Mouse (Mus musculus) splenic B cell, adult 2 months (primary cell): ENCODE data around the gene Anln.

Experiments
- DNase-seq: peaks from one replicate; pipeline ENCODE4 v3.0.0-alpha.2; 2011; ENCODE audit warnings: low read depth, low spot score
- H3K27me3 ChIP-seq: 2 replicates; pipeline ENCODE4 v1.6.1; 2012; ENCODE audit warnings: mild to moderate bottlenecking, low read length, moderate library complexity, mixed read lengths; ENCODE audit not compliant: control insufficient read depth, poor library complexity, insufficient read depth, severe bottlenecking
- H3K36me3 ChIP-seq: 2 replicates; pipeline ENCODE4 v1.6.1; 2012; ENCODE audit warnings: mild to moderate bottlenecking, low read length, moderate library complexity, mixed read lengths; ENCODE audit not compliant: control insufficient read depth, poor library complexity, insufficient read depth, severe bottlenecking

The Anln gene

DNA sequence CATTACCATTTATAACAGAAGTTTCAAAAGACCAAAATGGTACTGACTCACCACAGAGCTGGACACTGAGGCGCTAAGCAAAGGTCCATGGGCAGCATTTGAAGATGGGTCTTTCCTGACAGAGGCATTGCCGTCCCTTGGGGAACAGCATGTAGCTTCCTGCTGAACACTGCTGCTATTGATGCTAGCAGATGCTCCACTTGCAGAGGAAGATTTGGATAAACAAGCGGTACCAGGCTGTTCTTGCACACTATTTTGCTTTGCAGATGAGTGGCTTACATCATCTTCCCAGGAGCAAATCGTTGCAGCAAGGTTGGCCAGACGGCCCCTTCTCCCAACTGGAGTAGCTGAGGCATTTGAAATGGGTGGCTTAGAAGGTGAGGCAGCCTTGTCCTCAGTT, 12.9 kb downstream of the Anln start:
- no peak for DNase-seq
- H3K27me3 ChIP-seq, result no peaks in the 10 kb centered on the region
- H3K36me3 ChIP-seq, result no peaks in the 10 kb centered on the region

DNA sequence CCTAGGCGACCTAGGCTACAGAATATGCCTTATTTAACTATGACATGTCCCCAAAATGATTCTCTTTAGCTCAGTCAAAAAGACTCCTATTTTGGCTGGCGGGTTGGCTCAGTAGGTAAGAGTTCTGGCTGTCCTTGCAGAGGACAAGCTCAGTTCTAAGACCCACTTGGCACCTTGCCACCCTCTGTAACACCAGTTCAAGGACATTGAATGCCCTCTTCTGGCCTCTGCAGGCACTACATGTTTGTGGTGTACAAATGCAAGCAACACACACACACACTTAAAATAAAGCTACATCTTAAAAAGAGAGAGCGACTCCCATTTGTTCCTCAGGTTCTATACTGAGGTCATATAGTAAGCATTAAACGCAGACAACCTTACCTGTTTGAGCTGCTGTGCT, 16.2 kb downstream of the Anln start:
- Histone ChIP-seq H3K36me3 (no peaks in the 10 kb centered on the region), H3K27me3 (no peaks in the 10 kb centered on the region)
- peak; percentile 56 for DNase-seq

DNA sequence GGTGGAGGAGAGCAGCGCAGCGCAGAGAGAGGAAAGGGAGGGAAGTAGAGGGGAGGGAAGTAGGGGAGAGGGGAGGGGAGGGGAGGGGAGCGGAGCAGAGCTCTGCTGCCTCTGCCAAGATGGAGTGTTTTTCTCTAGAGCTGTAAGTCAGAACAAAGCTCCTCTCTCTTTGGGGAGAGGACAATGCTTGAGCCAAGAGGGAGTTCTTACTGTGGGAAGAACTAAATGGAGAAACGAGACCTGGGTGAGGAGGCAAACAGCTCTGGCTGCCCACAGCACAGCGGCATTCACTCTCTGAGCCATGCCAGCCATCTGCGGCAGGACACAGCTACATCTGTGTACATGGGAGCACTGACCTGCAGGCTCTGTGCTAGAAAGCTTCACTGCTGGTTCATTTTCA, 21.0 kb downstream of the Anln start:
- peaks cover 2% of the 10 kb centered on the region; the same call in 1 of the 2 replicates for H3K36me3 ChIP-seq
- DNase-seq, result no peak

DNA sequence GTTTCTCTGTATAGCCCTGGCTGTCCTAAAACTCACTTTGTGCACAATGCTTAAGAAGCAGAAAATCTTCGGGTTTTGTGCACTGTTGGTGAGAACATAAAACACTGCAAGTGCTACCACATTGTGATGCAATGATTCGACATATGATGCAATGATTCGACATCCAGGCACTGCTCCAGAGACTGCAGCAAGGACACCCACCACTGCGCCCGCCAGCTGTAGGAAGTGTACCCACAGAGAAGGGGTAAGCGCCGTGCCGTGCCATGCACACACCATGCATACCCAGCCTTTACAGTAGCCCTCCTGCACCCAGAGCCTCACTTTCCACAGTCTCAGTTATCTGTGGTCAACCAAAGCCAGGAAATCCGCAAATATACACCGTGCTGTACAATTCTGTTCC, 22.4 kb downstream of the Anln start:
- Histone ChIP-seq H3K27me3 (no peaks in the 10 kb centered on the region), H3K36me3 (peaks cover 2% of the 10 kb centered on the region; the same call in 1 of the 2 replicates)
- DNase-seq, result no peak

More for the DNA sequence above, 21.0 kb downstream of the Anln start:
- no peaks in the 10 kb centered on the region for H3K27me3 ChIP-seq

DNA sequence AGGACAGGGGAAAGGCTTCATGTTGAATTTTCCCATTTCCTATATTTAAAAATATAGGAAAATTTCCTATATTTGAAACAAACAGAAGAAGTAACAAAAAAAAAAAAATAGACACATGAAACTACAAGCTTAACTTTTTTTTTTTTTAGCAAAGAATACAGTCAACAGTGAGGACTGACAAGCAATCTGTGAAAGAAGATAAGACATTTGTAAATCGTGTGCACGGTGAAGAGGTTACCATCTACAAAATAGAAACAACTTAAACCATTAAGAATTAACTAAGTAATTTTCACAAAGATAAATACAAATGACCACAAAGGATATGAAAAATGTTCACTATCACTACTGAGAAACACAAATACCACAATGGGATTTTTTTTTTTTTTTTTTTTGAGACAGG, 22.8 kb downstream of the Anln start:
- no peaks in the 10 kb centered on the region for H3K27me3 ChIP-seq
- H3K36me3 ChIP-seq, result peaks cover 2% of the 10 kb centered on the region; the same call in 1 of the 2 replicates
- no peak for DNase-seq

DNA sequence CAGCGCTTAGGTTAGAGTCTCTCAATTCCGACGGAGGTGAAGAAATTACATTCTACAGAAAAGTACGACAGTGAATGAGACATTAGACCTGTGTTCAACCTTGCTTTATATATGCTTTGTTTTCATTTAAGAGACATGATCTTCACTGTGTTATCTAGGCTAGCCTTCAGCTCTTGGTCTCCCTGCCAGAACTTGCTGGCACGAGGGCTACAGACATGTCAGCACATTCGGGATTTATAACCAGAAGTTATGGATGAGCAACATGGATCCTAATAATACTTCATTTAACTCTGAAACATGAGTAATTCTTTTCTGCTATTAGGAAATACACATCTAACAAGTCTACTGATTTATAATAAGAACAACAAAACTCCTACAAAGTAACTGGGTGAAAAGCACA, 28.1 kb downstream of the Anln start:
- DNase-seq, result no peak
- H3K36me3 ChIP-seq, result no peaks in the 10 kb centered on the region
- H3K27me3 ChIP-seq, result no peaks in the 10 kb centered on the region

DNA sequence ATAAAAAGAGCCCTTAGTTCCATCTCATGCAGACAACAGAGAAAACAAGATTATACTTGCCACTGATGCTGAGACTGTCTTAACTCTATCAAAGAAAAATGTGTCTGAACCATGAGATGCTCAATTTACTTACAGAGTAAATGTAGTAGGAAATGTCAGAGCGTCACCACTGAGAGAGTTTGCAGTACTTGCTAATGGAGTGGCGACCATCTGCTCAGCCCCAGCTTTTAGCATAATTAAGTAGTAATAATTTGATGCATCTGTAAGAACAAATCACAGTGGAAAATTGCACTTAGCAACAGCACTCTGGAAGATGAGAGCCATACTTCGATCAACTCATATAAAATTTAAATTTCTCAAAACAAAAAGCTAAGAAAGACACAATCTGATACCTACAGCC, 33.1 kb downstream of the Anln start:
- no peaks in the 10 kb centered on the region for H3K27me3 ChIP-seq
- H3K36me3 ChIP-seq, result no peaks in the 10 kb centered on the region

DNA sequence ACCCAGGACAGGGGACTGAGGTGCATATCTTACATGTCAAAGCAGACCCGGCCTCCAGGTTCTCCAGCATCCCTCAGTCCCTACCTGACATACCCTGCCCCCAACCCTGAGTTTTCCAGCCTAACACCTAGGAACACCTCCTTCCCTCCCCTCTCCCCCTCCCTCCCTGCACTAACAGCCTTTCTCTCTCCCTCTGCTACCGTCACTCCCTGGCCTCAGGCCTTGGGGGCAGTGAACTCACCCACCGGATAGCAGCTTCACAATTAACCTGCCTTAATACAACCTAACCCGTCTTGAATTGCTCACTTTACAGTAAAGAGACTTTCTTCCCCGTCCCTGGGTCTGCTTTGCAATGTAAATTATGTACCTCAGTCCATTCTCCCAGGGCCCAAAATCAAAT, 35.1 kb downstream of the Anln start:
- no peak for DNase-seq
- no peaks in the 10 kb centered on the region for H3K36me3 ChIP-seq
- no peaks in the 10 kb centered on the region for H3K27me3 ChIP-seq

More for the DNA sequence above, 33.1 kb downstream of the Anln start:
- DNase-seq, result no peak

DNA sequence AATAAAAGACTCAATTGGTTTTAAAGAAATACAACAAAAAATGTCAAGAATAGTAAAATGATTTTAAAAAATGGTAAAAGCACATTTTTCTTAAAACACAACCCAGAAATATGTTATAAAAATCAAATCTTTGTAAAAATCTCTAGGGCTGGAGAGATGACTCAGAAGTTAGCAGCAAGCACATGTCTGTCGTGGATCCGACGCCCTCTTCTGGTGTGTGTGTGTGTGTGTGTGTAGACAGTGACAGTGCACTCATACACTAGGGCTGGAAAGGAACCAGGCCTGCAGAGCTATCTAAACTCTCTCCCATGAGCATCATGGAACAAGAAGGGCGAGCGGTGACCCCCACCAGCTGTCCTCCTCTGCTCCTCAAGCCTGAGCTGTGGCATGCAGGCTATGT, 35.5 kb downstream of the Anln start:
- no peaks in the 10 kb centered on the region for H3K27me3 ChIP-seq

DNA sequence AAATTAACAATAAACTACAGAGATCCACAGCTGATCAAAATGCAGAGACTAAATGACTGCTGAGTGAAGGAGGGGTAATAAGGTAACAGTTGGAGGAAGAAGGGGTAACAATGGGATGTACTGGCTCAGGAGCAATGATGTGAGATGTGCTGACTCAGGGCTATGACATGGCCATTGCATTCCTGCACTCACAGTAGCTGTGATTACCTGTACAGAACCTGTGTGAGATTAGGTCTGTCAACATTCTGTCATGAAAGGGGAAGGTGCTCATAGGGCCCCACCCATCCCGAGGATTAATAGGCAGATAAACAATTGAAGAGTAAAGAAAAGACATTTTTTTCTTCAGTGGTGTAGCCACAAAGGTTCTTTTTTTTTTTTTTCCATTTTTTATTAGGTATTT, 48.7 kb downstream of the Anln start:
- Histone ChIP-seq H3K36me3 (no peaks in the 10 kb centered on the region), H3K27me3 (no peaks in the 10 kb centered on the region)

More for the DNA sequence above, 35.5 kb downstream of the Anln start:
- peak; percentile 10 for DNase-seq
- no peaks in the 10 kb centered on the region for H3K36me3 ChIP-seq

DNA sequence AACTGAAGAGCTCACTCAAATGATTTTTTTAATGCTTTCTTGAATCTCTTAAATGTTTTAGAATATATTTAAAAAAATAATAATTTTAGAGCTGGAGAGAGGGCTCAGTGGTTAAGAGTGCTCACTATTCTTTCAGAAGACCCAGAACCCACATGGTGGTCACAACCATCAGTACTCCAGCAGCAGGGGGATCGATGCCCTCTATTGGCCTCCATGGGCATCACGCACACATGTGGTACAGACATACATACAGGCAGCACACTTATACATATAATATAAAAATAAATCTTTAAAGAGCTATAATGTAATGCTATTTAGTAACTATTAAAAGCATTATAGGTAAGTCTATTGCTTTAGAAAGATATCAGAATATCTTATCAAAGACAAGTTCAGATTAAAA, 51.8 kb downstream of the Anln start:
- Histone ChIP-seq H3K27me3 (no peaks in the 10 kb centered on the region), H3K36me3 (no peaks in the 10 kb centered on the region)
- no peak for DNase-seq

More for the DNA sequence above, 48.7 kb downstream of the Anln start:
- DNase-seq, result no peak

DNA sequence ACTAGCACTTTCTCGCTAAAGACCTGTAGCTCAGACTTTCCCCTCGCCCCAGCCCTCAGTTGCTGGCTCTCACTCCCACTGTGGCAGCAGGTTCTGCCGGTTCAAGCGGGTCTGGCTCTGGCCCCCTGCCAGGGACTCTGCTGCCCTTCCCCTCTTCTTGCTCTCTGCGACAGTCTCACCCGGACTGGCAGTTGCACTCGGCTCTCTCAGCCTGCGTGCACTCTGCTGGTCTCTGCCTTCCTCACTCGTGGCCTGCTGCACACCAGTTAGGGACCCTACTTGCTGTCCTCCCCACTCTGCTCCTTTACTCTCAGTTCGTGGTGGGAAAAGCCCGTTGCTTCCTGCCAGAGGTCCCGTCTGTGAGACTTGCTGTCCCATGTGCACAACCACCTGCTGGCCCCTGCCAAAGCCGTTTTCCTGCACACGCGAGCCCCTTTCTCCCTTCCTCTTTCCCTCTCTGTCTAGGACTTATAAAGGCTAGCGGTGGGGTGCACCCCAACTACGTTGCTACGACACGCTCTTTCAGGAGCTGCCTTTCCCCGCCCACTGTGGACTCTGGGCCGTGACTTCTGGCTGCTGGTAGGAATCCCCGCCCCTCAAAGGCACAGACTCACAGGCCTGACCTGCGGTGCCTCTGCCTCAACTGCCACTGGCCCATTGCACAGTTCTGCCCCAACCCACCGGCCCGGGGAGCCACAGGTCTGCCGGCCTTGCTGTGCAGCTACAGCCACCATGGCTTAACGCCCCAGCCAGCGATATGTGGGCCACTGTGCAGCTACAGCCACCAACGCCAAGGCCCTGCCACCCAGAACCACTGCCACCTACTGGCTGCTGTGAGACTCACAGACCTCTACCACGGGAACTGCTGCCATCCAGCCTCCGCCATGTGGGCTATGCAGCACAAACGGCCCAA, 61.3 kb downstream of the Anln start:
- Histone ChIP-seq H3K36me3 (no peaks in the 10 kb centered on the region), H3K27me3 (0 out of 2 replicates have a peak, but pooled peaks cover 2% of the 10 kb centered on the region)
- DNase-seq, result peak; percentile 92

DNA sequence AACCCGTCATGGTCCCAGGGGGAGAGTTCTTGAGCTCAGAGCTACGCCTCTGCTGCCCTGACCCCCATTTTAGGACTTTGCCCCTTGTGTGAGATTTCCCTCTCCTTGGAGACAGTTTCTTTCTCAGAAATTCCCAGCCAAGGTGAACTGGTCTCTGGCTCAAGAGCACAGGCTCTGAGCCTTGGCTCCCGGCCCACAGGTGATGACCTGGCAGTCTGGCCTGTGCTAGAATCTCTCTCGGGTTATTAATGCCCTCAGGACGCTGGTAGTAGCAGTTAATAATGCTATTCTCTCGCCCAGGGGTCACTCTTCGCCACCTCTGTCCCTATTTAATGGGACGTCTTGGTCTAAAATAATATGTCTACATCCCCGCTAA, 61.9 kb downstream of the Anln start:
- DNase-seq, result no peak
- H3K36me3 ChIP-seq, result no peaks in the 10 kb centered on the region
- 0 out of 2 replicates have a peak, but pooled peaks cover 2% of the 10 kb centered on the region for H3K27me3 ChIP-seq

DNA sequence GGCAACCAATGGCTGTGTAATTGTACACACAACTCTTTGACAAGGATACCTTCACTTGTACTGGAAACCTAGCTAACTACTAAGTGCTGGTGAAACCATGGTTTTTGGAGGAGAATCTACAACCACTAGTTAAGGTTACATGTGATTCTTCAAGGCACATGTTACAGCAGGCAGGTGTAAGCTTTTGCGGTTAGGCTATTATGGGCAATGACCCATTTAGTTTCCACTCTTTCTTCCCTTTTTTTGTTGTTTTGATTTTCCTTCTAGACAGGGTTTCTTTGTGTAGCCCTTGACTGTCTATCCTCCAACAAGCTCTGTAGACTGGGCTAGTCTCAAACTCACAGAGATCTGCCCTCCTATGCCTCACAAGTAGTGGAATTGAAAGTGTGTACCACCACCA, 64.4 kb downstream of the Anln start:
- Histone ChIP-seq H3K36me3 (no peaks in the 10 kb centered on the region), H3K27me3 (0 out of 2 replicates have a peak, but pooled peaks cover 2% of the 10 kb centered on the region)
- peak; percentile 86 for DNase-seq

DNA sequence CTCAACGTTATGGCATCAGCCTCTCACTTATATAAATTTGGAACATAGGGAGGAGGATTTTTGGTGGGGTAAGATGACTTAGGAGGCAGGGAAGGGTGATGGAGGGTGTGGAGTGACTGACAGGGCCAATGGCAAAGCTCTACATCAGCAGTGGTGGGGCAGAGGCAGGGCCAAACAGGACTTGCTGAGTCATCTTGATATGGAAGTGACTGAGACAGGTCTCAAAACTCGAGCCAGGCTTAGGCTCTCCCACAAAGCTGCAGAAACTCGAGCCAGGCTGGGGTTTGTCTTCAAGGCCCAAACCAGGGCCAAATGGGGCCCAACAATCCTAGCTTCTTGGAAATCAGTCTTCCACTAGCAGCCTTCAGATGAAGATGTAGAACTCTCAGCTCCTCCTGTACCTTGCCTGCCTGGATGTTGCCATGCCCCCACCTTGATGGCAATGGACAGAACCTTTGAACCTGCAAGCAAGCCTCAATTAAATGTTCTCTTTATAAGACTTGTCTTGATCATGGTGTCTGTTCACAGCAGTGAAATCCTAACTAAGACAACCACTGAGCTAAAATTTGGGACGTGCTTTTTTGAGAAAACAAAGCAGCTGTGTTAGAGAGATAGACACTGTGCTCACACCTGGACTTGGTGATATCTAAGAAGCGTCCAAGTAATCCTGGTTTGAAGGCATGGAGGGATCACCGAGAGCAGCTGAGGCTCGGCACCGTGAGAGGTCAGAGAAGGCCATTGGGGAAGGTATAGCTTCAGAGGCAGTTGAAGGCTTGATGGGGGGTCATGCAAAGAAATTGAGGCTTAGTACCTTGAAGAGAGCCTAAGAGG, 66.4 kb downstream of the Anln start:
- H3K27me3 ChIP-seq, result no peaks in the 10 kb centered on the region
- DNase-seq, result no peak
- no peaks in the 10 kb centered on the region for H3K36me3 ChIP-seq
